Mouse (Mus musculus) MEL (cell line): ENCODE results near the gene Osbp2.

Experiments
- CTCF ChIP-seq, 3 experiments: IDR thresholded peaks in 2 of 3; conservative IDR thresholded peaks in 1 of 3; 2 replicates each; pipeline ENCODE4 v1.5.1; 2011 to 2012; ENCODE audit warnings: low read length in 3 of 3, low read depth in 2 of 3, mild to moderate bottlenecking in 2 of 3, improper control_type of control experiment in 1 of 3, inconsistent platforms in 1 of 3, mixed read lengths in 1 of 3, moderate library complexity in 1 of 3; ENCODE audit not compliant: control insufficient read depth in 1 of 3, insufficient read depth in 1 of 3, poor library complexity in 1 of 3, severe bottlenecking in 1 of 3
- EP300 ChIP-seq, 2 experiments: IDR thresholded peaks; 2 replicates each; pipeline ENCODE4 v1.6.1; 2011; ENCODE audit warnings: improper control_type of control experiment in 2 of 2, low read length in 2 of 2, low read depth in 1 of 2, mild to moderate bottlenecking in 1 of 2
- SMC3 ChIP-seq: IDR thresholded peaks from 2 replicates; pipeline ENCODE4 v1.6.1; 2011; ENCODE audit warnings: low read depth, low read length, improper control_type of control experiment
- UBTF ChIP-seq: IDR thresholded peaks from 2 replicates; pipeline ENCODE4 v1.6.1; 2012; ENCODE audit warnings: low read depth, mild to moderate bottlenecking, inconsistent platforms, low read length, improper control_type of control experiment, moderate library complexity, borderline replicate concordance; ENCODE audit not compliant: insufficient read depth

GRCm38 (mm10) chr11:3773782-3774462 is 89.8 kb downstream of the Osbp2 start:
- TF ChIP-seq CTCF (IDR thresholded peaks at IDR 0.05 in 2 of 3, conservative IDR thresholded peaks at IDR 0.05 in 1 of 3; ENCODE audit: control insufficient read depth in 1 of 3, insufficient read depth in 1 of 3, low read depth in 2 of 3, low read length in 3 of 3, poor library complexity in 1 of 3, severe bottlenecking in 1 of 3) (no peak), UBTF (no peak), EP300 (IDR thresholded peaks at IDR 0.05; ENCODE audit: low read depth in 1 of 2, low read length in 2 of 2) (no peak), SMC3 (no peak)
